ENCODE assay signal across 8 mouse cellular contexts in the genomic region with DNA sequence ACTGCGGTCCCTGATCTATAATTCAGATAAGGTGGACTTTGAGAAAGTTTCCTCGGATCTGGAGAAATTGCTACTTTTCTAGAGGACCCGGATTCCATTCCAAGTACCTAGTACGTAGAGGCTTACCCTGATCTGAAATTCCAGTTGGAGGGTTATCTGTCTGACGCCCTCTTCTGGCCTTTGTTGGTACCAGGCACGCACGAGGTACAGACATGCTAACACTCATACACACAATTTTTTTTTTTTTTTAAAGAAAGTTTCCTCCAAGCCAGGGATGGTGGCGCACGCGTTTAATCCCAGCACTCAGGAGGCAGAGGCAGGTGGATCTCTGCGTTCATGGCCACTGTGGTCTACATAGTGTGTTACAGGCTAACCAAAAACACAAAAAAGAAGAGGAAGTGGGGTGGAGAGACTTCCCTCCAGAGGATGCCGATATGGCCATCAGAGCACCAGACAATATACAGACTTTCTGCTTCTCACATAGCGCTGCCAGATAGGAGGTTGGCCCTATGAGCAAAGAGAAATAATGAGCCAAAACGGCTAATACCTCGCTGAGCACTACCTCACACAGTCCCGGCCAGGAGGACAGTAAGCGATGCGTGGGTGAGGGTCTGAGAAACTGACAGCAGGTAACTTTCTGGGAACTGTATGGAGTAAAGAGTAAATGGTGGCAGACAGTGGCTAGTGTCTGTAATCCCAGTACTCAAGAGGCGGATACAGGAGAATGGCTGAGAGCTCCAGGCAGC. TPM values are rescaled to one million over a fixed set of nuclear protein-coding genes. Genes with fewer than 3 reads are reported as not detected.
DNase-seq lines count a peak whose midpoint lies in the region; ATAC-seq and TF ChIP-seq lines count a peak whose summit lies in the region.

No protein-coding gene starts in this region.

- no peak for TF ChIP-seq POLR2A in cerebellum, adult 2 months (IDR thresholded peaks at IDR 0.05; ENCODE audit: borderline replicate concordance, insufficient read depth, low read length)

- WGBS in cerebellum, adult 2 months, result 75% methylated on average over 19 of the region's 19 CpGs
- 79% methylated on average over 19 of the region's 19 CpGs for WGBS in forebrain, embryonic 13.5 days
- 74% methylated on average over 19 of the region's 19 CpGs for WGBS in limb, embryonic 13.5 days
- 79% methylated on average over 19 of the region's 19 CpGs for WGBS in neural tube, embryonic 12.5 days

- no peaks in the 10 kb centered on the region for H3K4me1 ChIP-seq in cerebellum, adult 2 months (ENCODE audit: control insufficient read depth, insufficient read depth, low read length)
- H3K4me1 ChIP-seq in forebrain, embryonic 13.5 days, result peaks cover 12% of the 10 kb centered on the region
- peaks cover 15% of the 10 kb centered on the region for H3K4me1 ChIP-seq in limb, embryonic 13.5 days
- peaks cover 9% of the 10 kb centered on the region for H3K4me1 ChIP-seq in neural tube, embryonic 12.5 days

- no peak overlapping the region for H3K27ac ChIP-seq in cerebellum, adult 2 months (ENCODE audit: insufficient read depth, low read length)
- H3K27ac ChIP-seq in forebrain, embryonic 13.5 days, result no peak overlapping the region
- no peak overlapping the region for H3K27ac ChIP-seq in limb, embryonic 13.5 days
- H3K27ac ChIP-seq in neural tube, embryonic 12.5 days, result no peak overlapping the region

- ATAC-seq in forebrain, embryonic 13.5 days, result no peak; the same call in 1 of the 2 replicates
- no peak; the same call in 1 of the 2 replicates for ATAC-seq in limb, embryonic 13.5 days (ENCODE audit: low FRiP score, low read depth)
- ATAC-seq in neural tube, embryonic 12.5 days (ENCODE audit: low FRiP score, low read depth), result 0 out of 2 replicates have a peak, but pooled peaks have one; percentile 5

- no peaks in the 10 kb centered on the region for H3K9me3 ChIP-seq in forebrain, embryonic 13.5 days (replicated peaks)
- H3K9me3 ChIP-seq in limb, embryonic 13.5 days, result no peaks in the 10 kb centered on the region
- H3K9me3 ChIP-seq in neural tube, embryonic 12.5 days, result no peaks in the 10 kb centered on the region

- no peaks in the 10 kb centered on the region for H3K36me3 ChIP-seq in forebrain, embryonic 13.5 days (ENCODE audit: poor library complexity, severe bottlenecking)
- H3K36me3 ChIP-seq in limb, embryonic 13.5 days, result no peaks in the 10 kb centered on the region
- no peaks in the 10 kb centered on the region for H3K36me3 ChIP-seq in neural tube, embryonic 12.5 days

- H3K4me3 ChIP-seq in cerebellum, adult 2 months (replicated peaks; ENCODE audit: insufficient read depth, low read depth, low read length), result peak overlapping the region; percentile 54
- H3K4me3 ChIP-seq in forebrain, embryonic 13.5 days, result peak overlapping the region; percentile 69
- H3K4me3 ChIP-seq in limb, embryonic 13.5 days, result peak overlapping the region; percentile 73
- H3K4me3 ChIP-seq in neural tube, embryonic 12.5 days, result peak overlapping the region; percentile 70

- no peak for TF ChIP-seq CTCF in cerebellum, adult 2 months (IDR thresholded peaks at IDR 0.05; ENCODE audit: borderline replicate concordance, insufficient read depth, low read depth, low read length)

- H3K9ac ChIP-seq in forebrain, embryonic 13.5 days, result no peak overlapping the region
- H3K9ac ChIP-seq in limb, embryonic 13.5 days, result no peak overlapping the region
- H3K9ac ChIP-seq in neural tube, embryonic 12.5 days, result no peak overlapping the region

- no peaks in the 10 kb centered on the region for H3K27me3 ChIP-seq in cerebellum, adult 2 months (ENCODE audit: control insufficient read depth, insufficient read depth, low read length)
- H3K27me3 ChIP-seq in forebrain, embryonic 13.5 days, result no peaks in the 10 kb centered on the region
- H3K27me3 ChIP-seq in limb, embryonic 13.5 days, result no peaks in the 10 kb centered on the region
- H3K27me3 ChIP-seq in neural tube, embryonic 12.5 days (replicated peaks), result no peaks in the 10 kb centered on the region

- peak overlapping the region; percentile 87 for H3K4me2 ChIP-seq in forebrain, embryonic 13.5 days
- peak overlapping the region; percentile 97 for H3K4me2 ChIP-seq in limb, embryonic 13.5 days (replicated peaks)
- peak overlapping the region; percentile 93 for H3K4me2 ChIP-seq in neural tube, embryonic 12.5 days (replicated peaks)

- no peak for DNase-seq in cerebellum, adult 2 months
- DNase-seq in cerebellum, adult 9-10 months, result no peak
- DNase-seq in CD4-positive, CD25-positive, alpha-beta regulatory T cell, adult 2 months (ENCODE audit: low read depth, low spot score), result peak; percentile 70
- DNase-seq in adrenal gland, adult 18-20 months (ENCODE audit: low spot score in 2 of 2), result no peak
- no peak for DNase-seq in right cerebral cortex, postnatal 36 days (ENCODE audit: low spot score in 2 of 2)

RNA-seq across cellular contexts. Expression of gene Pacsin2, which starts 0.7 kb away (rescaled TPM):
- 84.7 and 94.9 TPM in 2 replicates for polyA plus RNA-seq in cerebellum, adult 2 months (2012; rRNA removed)
- polyA plus RNA-seq in forebrain, embryonic 13.5 days (2015; fragmentation: Nextera tagmentation; extraction: Ambion mirVana), result 26.0 TPM in 2 replicates
- 51.8 and 53.3 TPM in 2 replicates for polyA plus RNA-seq in limb, embryonic 13.5 days (2015; fragmentation: Nextera tagmentation; extraction: Ambion mirVana)
- 41.7 and 46.8 TPM in 2 replicates for polyA plus RNA-seq in neural tube, embryonic 12.5 days (2016; fragmentation: Nextera tagmentation; extraction: Ambion mirVana)
- 10 to 100 TPM; 88.9 to 94.8 TPM for total RNA-seq in adrenal gland, adult 18-20 months (2021)

RNA-seq across cellular contexts. Expression of gene Ttll1, which starts 45.6 kb away (rescaled TPM):
- 33.9 and 36.8 TPM in 2 replicates for polyA plus RNA-seq in cerebellum, adult 2 months (2012; rRNA removed)
- polyA plus RNA-seq in forebrain, embryonic 13.5 days (2015; fragmentation: Nextera tagmentation; extraction: Ambion mirVana), result 69.8 and 79.8 TPM in 2 replicates
- polyA plus RNA-seq in limb, embryonic 13.5 days (2015; fragmentation: Nextera tagmentation; extraction: Ambion mirVana), result 23.4 and 25.1 TPM in 2 replicates
- 74.8 and 77.8 TPM in 2 replicates for polyA plus RNA-seq in neural tube, embryonic 12.5 days (2016; fragmentation: Nextera tagmentation; extraction: Ambion mirVana)
- 1 to 10 TPM; 6.9 to 8.8 TPM for total RNA-seq in adrenal gland, adult 18-20 months (2021)
